Mouse (Mus musculus) bone marrow, adult 2 months (tissue): ENCODE results near the gene Tmem240.

Source experiments
- CTCF ChIP-seq: fragments of 200-500 bp; IDR thresholded peaks from 2 replicates; pipeline ENCODE4 v1.5.1; 2011; ENCODE audit warnings: low read length, control low read depth; ENCODE audit not compliant: control insufficient read depth, insufficient read depth
- POLR2A ChIP-seq: fragments of 200-500 bp; IDR thresholded peaks from 2 replicates; pipeline ENCODE4 v1.6.1; 2011; ENCODE audit warnings: low read depth, mild to moderate bottlenecking, control low read depth, low read length, borderline replicate concordance; ENCODE audit not compliant: control insufficient read depth

DNA sequence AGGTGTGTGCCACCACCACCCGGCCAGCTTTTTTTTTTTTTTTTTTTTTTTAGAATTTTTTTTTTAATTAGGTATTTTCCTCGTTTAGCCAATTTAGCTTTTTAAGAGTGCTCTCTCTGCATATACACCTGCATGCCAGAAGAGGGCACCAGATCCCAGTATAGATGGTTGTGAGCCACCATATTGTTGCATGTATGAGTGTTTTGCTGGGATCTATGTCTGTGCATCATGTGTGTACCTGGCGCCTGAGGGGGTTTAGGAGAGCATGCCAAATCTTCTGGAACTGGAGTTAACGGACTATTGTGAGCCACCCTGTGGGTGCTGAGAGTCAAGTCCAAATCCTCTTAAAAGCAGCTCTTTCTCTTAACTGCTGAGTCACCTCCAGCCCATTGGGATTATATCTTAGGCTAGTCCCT is 12.9 kb upstream of the Tmem240 start:
- TF ChIP-seq CTCF: peak; percentile 37; the same call in 1 of the 2 replicates
- TF ChIP-seq POLR2A: no peak
